ENCODE assay signal across 8 mouse cellular contexts in the genomic region with DNA sequence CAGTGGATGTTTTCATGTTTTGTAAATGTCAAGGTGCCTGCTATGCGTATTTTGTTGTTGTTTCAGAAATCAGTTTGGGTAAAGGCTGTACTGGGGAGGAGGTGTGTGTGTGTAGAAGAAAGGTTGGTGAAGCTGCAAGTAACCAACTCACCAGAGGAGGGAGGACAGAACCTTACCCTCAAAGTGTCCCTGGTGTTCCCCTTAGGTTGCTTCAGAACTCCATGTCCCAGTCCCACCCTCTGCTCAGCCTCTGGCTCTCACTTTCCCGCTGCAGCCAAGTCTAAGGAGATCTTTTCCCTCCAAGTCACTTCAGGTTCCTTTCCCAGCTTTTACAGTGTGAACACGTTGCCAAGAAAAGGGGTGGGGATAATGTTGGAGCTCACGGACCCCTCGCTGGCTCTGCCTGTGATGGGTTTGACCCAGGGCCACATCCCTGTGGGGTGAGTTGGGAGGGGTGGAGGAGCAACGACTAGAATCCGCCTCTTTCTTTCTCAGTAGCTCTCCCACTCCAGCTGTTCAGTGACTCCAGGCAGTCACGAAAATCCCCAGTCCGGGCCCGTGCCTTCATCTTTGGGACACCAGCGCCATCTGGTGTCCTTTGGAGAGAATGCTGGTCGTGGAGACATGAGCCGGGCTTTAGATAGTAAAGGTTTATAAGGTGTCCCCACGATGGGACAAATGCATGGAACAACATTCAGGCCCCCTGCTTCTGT. TPM values are rescaled to one million over a fixed set of nuclear protein-coding genes. Genes with fewer than 3 reads are reported as not detected.
A peak's percentile ranks its signal among the peaks of the same experiment; 100 is the strongest.
DNase-seq lines count a peak whose midpoint lies in the region; ATAC-seq and TF ChIP-seq lines count a peak whose summit lies in the region.

No protein-coding gene starts in this region.

- intact Hi-C loops in gastrocnemius, postnatal 14 days (cut with DNase I; ENCODE audit: low total_unique reads) = loop anchor here (2.0 to 5.0 kb wide), 2 partner anchors 23 to 125 kb away; no protein-coding TSS in a partner anchor
- intact Hi-C loops in left cerebral cortex, adult 2 months (cut with DNase I) = loop anchor here (1.0 kb wide), 2 partner anchors 22 to 124 kb away; no protein-coding TSS in a partner anchor

- H3K4me3 ChIP-seq in left cerebral cortex, adult 2 months = no peak overlapping the region

- no peak overlapping the region for H3K27ac ChIP-seq in left cerebral cortex, adult 2 months

- TF ChIP-seq CTCF in left cerebral cortex, adult 2 months (IDR thresholded peaks at IDR 0.05) = peak; percentile 85

- DNase-seq in adrenal gland, adult 18-20 months (ENCODE audit: low spot score in 2 of 2) = peak; percentile 78 to 80
- peak; percentile 79 for DNase-seq in gastrocnemius, postnatal 14 days
- DNase-seq in hindlimb bud, embryonic 11.5 days (ENCODE audit: extremely low spot score, low read depth, low spot score) = peak; percentile 87
- DNase-seq in left cerebral cortex, adult 2 months (ENCODE audit: extremely low spot score in 1 of 2, low spot score in 2 of 2) = peak; percentile 82 to 85
- peak; percentile 75 for DNase-seq in right cerebral cortex, adult 18-20 months
- DNase-seq in yolk sac, embryonic 10.5 days (ENCODE audit: low spot score) = peak; percentile 69

- ATAC-seq in common myeloid progenitor, adult 5-6 weeks (replicated peaks; ENCODE audit: low read depth, poor library complexity, severe bottlenecking) = peak; percentile 81
- ATAC-seq in megakaryocyte, adult 5-6 weeks (ENCODE audit: poor library complexity, severe bottlenecking) = peak; percentile 73

RNA-seq across cellular contexts. Expression of a gene that starts 11.7 kb away (rescaled TPM):
- 10 to 100 TPM; 58.9 to 59.1 TPM for total RNA-seq in adrenal gland, adult 18-20 months (2021)
- total RNA-seq in common myeloid progenitor, adult 5-6 weeks (2017) = 0.92 and 2.1 TPM in 2 replicates
- 10 to 100 TPM; 14.9 to 20.7 TPM for total RNA-seq in gastrocnemius, postnatal 14 days (2021)
- 10 to 100 TPM; 80.5 to 87.3 TPM for total RNA-seq in left cerebral cortex, adult 2 months (2021)
- total RNA-seq in megakaryocyte, adult 5-6 weeks (2015) = 0.50 and 0.69 TPM in 2 replicates
- total RNA-seq in megakaryocyte, adult 5-6 weeks (2017) = 0.37 and 0.41 TPM in 2 replicates

RNA-seq across cellular contexts. Expression of a gene that starts 12.0 kb away (rescaled TPM):
- 1 to 10 TPM; 3.5 to 6.2 TPM for total RNA-seq in adrenal gland, adult 18-20 months (2021)
- total RNA-seq in common myeloid progenitor, adult 5-6 weeks (2017) = 0.32 TPM in 1 of 2 replicates, not detected in the other
- total RNA-seq in gastrocnemius, postnatal 14 days (2021) = under 1 TPM; 0.09 to 0.25 TPM
- total RNA-seq in left cerebral cortex, adult 2 months (2021) = 100 to 1,000 TPM; 110 to 112 TPM
- total RNA-seq in megakaryocyte, adult 5-6 weeks (2015) = 0.11 TPM in 1 of 2 replicates, not detected in the other
- 0.15 TPM in 1 of 2 replicates, not detected in the other for total RNA-seq in megakaryocyte, adult 5-6 weeks (2017)

RNA-seq across cellular contexts. Expression of a gene that starts 17.1 kb away (rescaled TPM):
- 1 to 10 TPM; 5.1 to 8.1 TPM for total RNA-seq in adrenal gland, adult 18-20 months (2021)
- total RNA-seq in common myeloid progenitor, adult 5-6 weeks (2017) = not detected in 2 replicates
- total RNA-seq in gastrocnemius, postnatal 14 days (2021) = not detected
- 10 to 100 TPM in 1 of 2 experiments, 1 to 10 TPM in 1; 8.7 to 13.2 TPM for total RNA-seq in left cerebral cortex, adult 2 months (2021)
- total RNA-seq in megakaryocyte, adult 5-6 weeks (2015) = not detected in 2 replicates
- total RNA-seq in megakaryocyte, adult 5-6 weeks (2017) = not detected in 2 replicates

RNA-seq across cellular contexts. Expression of a gene that starts 31.6 kb away (rescaled TPM):
- 10 to 100 TPM; 53.2 to 56.1 TPM for total RNA-seq in adrenal gland, adult 18-20 months (2021)
- total RNA-seq in common myeloid progenitor, adult 5-6 weeks (2017) = 61.7 and 73.9 TPM in 2 replicates
- total RNA-seq in gastrocnemius, postnatal 14 days (2021) = 10 to 100 TPM; 34.5 to 38.7 TPM
- total RNA-seq in left cerebral cortex, adult 2 months (2021) = 10 to 100 TPM; 65.0 to 69.4 TPM
- 71.8 and 79.4 TPM in 2 replicates for total RNA-seq in megakaryocyte, adult 5-6 weeks (2015)
- total RNA-seq in megakaryocyte, adult 5-6 weeks (2017) = 56.5 and 58.9 TPM in 2 replicates

RNA-seq across cellular contexts. Expression of a gene that starts 38.9 kb away (rescaled TPM):
- total RNA-seq in adrenal gland, adult 18-20 months (2021) = 10 to 100 TPM; 48.9 to 54.4 TPM
- total RNA-seq in common myeloid progenitor, adult 5-6 weeks (2017) = 1.4 and 2.7 TPM in 2 replicates
- total RNA-seq in gastrocnemius, postnatal 14 days (2021) = 10 to 100 TPM; 65.6 to 69.5 TPM
- 10 to 100 TPM; 29.3 to 29.8 TPM for total RNA-seq in left cerebral cortex, adult 2 months (2021)
- not detected in 2 replicates for total RNA-seq in megakaryocyte, adult 5-6 weeks (2015)
- total RNA-seq in megakaryocyte, adult 5-6 weeks (2017) = not detected in 2 replicates

Comparison
In these comparisons a context has a peak if more than half of its experiments do, and no peak if none do; other contexts are left out.
1. RNA of a gene that starts 12.0 kb away (total RNA-seq): 110 to 112 TPM in left cerebral cortex, adult 2 months; 3.5 to 6.2 TPM in adrenal gland, adult 18-20 months, 0.32 TPM in common myeloid progenitor, adult 5-6 weeks, 0.09 to 0.25 TPM in gastrocnemius, postnatal 14 days and 0.11 to 0.15 TPM in megakaryocyte, adult 5-6 weeks; every median in the first group is over 10 times any median in the second.
2. Peak in every context shown above with its lines, with median percentiles within 50 percentile points of each other: DNase-seq.